Mouse (Mus musculus) stomach, adult 2 months (tissue): ENCODE results near the gene Olr1. TPM values are rescaled to one million over a fixed set of nuclear protein-coding genes. Genes with fewer than 3 reads are reported as not detected.

Experiments used
- polyA plus RNA-seq: library from polyadenylated mRNA; depleted of rRNA; stranded (reverse); fragments of >200 nt; gene quantifications from 2 replicates; pipeline ENCODE4 v1.2.3, GENCODE M21; 2012; rRNA removed

Gene Olr1
- not detected in 2 replicates for polyA plus RNA-seq

DNA sequence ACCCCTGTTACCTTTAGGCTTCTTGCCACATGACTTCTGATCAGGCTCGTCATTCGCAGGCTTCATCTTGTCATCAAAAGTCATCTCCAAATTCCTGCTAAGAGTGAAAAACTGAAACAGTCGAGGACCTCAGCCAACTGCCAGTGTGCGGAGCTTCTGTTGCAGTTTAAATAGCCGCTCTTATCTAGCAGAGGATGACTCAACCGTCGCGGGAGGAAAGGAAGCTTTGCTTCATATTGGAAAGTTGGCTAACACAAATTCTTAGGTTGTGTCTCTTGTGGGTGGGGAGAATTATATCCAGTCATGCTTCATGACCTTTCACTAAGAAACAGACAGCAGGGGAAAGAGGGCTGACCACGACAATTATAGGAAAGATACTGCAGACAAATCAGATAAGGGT is at the start of gene Olr1:
Gene Olr1, minus strand, starts transcription at position 142 of the 400 bp plus-strand sequence.

DNA sequence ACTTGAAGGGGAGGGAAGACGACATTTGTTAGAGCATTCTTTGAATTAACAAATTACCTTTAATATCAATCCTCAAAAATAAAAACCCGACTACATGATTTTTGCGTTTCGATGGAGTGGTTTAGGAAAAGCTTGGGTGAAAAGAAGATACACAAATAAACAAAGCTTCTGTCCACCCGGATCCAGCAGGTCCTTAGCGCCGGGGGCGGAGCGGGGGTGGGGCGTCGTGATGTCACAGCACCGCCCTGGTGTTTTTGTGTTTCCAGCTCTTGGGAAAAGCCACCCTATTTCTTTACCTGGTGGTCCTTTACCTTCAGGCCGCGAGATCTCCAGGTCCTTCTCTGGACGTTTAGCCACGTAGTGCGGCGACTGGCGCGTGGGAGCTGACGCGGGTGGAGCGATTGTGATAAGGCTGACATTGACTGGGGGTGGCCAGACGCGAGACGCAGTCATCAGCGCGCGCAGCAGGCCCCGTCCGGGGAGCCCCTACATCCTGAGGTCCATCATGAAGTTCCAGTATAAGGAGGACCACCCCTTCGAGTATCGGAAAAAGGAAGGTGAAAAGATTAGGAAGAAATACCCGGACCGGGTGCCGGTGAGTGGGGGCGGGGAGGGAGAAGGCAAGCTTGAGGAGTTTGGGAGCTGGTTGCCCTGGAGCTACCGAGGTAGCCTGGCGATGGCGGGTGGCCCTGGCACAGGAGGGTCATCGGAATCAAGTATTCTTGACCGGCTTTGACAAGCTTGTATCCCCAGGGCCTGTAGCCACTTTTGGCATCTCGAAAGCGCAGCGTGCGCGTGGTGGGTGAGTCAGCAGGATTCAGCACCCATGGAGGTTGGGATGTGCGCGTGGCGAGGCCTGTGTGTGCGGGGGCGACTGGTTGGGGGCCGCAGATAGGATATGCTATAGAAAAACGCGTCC is 26.2 kb upstream of the Olr1 start, which contains the start of gene Gabarapl1:
Gene Gabarapl1, plus strand, starts transcription at position 219 of the 919 bp plus-strand sequence.

DNA sequence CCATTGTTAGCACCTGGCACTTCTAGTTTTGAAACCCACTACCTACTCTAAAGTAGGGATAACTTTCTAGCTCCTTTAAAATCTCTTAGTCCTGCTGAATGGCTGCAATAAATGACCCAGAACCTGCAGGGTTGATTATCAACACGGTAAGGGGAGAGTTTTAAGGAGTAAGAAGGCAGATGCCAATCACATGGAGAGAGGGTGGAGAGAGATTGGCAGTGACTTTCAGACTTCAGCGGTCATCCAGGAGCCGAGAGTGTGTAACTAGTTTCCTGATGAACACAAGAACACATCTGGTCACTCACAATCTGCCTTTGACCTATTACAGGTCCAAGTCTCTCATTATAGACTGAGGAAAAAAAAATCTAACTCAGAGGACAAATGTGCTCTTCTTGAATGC is 5.4 kb upstream of the Olr1 start, which contains the start of gene Tmem52b:
Gene Tmem52b, plus strand, starts transcription at position 189 of the 400 bp plus-strand sequence.

DNA sequence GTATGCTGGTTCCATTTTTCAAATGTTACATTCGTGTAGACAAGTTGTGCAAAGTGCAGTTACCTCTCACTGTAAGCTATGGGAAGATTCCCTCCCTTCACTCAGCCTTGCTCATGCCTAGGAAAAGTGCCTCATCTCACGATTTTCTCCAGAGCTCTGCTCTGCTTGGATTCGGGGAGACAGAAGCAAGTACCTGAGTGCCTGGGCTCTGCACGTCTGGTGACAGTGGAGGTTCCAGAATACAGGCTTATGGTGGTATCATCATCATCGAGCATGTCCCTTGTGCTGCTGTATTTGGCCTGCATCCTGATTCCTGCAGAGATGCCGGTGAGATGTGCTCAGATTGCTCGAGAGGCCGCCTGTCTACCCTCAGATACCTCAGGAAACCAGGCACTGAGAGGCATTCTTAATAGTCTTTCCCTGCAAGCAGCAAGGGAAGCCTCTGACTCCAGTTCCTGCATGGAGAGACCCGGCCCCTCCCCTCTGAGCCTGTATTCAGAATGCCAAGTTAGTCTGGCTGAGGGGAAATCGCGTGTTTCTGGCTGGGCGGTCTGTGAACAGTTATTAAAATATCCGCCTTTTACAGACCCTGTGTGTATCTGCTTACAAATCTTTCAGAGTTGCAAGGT is 55.4 kb downstream of the Olr1 start, which contains the start of gene Clec1a:
Gene Clec1a, minus strand, starts transcription at position 590 of the 629 bp plus-strand sequence.

Other genes starting within 250 kb of the Olr1 start
- gene Cd69, start 231.7 kb downstream of the Olr1 start, polyA plus RNA-seq = not detected in 2 replicates
- gene 4922502D21Rik, start 175.4 kb downstream of the Olr1 start, polyA plus RNA-seq = not detected in 2 replicates
- gene Clec12a, start 164.5 kb downstream of the Olr1 start, polyA plus RNA-seq = 0.22 and 0.23 TPM in 2 replicates
- not detected in 2 replicates for gene Clec12b, start 121.3 kb downstream of the Olr1 start, polyA plus RNA-seq
- gene Clec1b, start 109.9 kb downstream of the Olr1 start, polyA plus RNA-seq = not detected in 2 replicates
- gene Clec9a, start 98.3 kb downstream of the Olr1 start, polyA plus RNA-seq = 0.10 and 0.28 TPM in 2 replicates
- 0.15 and 0.60 TPM in 2 replicates for gene Clec1a, start 55.2 kb downstream of the Olr1 start, polyA plus RNA-seq
- not detected in 2 replicates for gene Tmem52b, start 5.4 kb upstream of the Olr1 start, polyA plus RNA-seq
- gene Gabarapl1, start 26.0 kb upstream of the Olr1 start, polyA plus RNA-seq = 32.0 and 33.7 TPM in 2 replicates
- not detected in 2 replicates for gene Klre1, start 70.7 kb upstream of the Olr1 start, polyA plus RNA-seq
- gene Klrd1, start 84.6 kb upstream of the Olr1 start, polyA plus RNA-seq = not detected in 2 replicates
- not detected in 2 replicates for gene Klrk1, start 116.7 kb upstream of the Olr1 start, polyA plus RNA-seq
- not detected in 2 replicates for gene Klrc3, start 136.2 kb upstream of the Olr1 start, polyA plus RNA-seq
- not detected in 2 replicates for gene Klrc2, start 153.5 kb upstream of the Olr1 start, polyA plus RNA-seq
- gene Klrc1, start 171.8 kb upstream of the Olr1 start, polyA plus RNA-seq = not detected in 2 replicates
- gene Klri1, start 210.0 kb upstream of the Olr1 start, polyA plus RNA-seq = not detected in 2 replicates
- gene Klri2, start 233.3 kb upstream of the Olr1 start, polyA plus RNA-seq = not detected in 2 replicates